Comparison of ENCODE assay signal across 13 mouse cellular contexts in the genomic region with DNA sequence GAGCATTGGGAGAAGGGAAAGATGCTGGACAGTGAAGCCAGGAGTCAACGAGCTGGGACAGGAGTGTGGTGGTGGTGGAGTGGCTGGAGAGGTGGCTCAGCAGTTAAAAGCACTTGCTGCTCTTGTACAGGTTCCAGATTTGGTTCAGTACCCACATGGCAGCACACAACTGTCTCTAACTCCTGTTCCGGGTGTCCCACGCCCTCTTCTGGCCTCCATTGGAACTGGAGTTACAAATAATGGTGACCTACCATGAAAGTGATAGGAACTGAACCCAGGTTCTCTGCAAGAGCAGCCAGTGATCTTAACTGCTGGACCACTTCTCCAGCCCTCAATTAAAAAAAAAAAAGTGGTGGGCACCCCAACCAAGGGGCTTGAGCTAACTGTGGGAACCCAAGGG. TPM values are rescaled to one million over a fixed set of nuclear protein-coding genes. Genes with fewer than 3 reads are reported as not detected.
DNase-seq lines count a peak whose midpoint lies in the region; ATAC-seq and TF ChIP-seq lines count a peak whose summit lies in the region.
"Had no signal": no experiment of that assay in that cellular context is flagged by ENCODE, and none has a peak within 500 bp of the region (broad histone marks: within the 10 kb centered on the region; RNA-seq: fewer than 3 reads in every experiment).

No protein-coding gene starts in this region.

- no peaks in the 10 kb centered on the region for H3K4me1 ChIP-seq in intestine, postnatal 0 days (replicated peaks; ENCODE audit: control insufficient read depth, insufficient read depth, low read length)
- 0 out of 2 replicates have a peak, but pooled peaks cover 8% of the 10 kb centered on the region for H3K4me1 ChIP-seq in intestine, embryonic 15.5 days (replicated peaks)
- H3K4me1 ChIP-seq in liver, embryonic 13.5 days (replicated peaks), result peaks cover 16% of the 10 kb centered on the region

- DNase-seq in thymus, postnatal 0 days (ENCODE audit: low spot score), result peak; percentile 48
- DNase-seq in thymus, postnatal 36 days, result no peak
- DNase-seq in liver, embryonic 13.5 days, result peak; percentile 15
- no peak for DNase-seq in Muller cell, postnatal 12 days (ENCODE audit: inconsistent ontology term)
- DNase-seq in c-Kit-positive CD71-positive TER-119-positive erythroid progenitor cells, embryonic 14.5 days (ENCODE audit: low spot score), result no peak
- DNase-seq in layer of hippocampus, postnatal 25 days (ENCODE audit: extremely low spot score in 1 of 2, low spot score in 1 of 2), result no peak
- DNase-seq: embryo, embryonic 11 days had no signal

- H3K27ac ChIP-seq in intestine, postnatal 0 days (ENCODE audit: low read depth, low read length), result no peak overlapping the region
- H3K27ac ChIP-seq in intestine, embryonic 15.5 days, result no peak overlapping the region
- H3K27ac ChIP-seq in liver, embryonic 13.5 days, result no peak overlapping the region

- 32% methylated on average over 3 of the region's 3 CpGs for WGBS in intestine, postnatal 0 days
- 42% methylated on average over 3 of the region's 3 CpGs for WGBS in intestine, embryonic 15.5 days
- 24% methylated on average over 3 of the region's 3 CpGs for WGBS in liver, embryonic 13.5 days (ENCODE audit: insufficient replicate concordance)

- TF ChIP-seq CTCF in intestine, postnatal 0 days (IDR thresholded peaks at IDR 0.05; ENCODE audit: low read depth), result peak; percentile 58

- no peaks in the 10 kb centered on the region for H3K9me3 ChIP-seq in intestine, postnatal 0 days (ENCODE audit: control insufficient read depth)
- no peaks in the 10 kb centered on the region for H3K9me3 ChIP-seq in intestine, embryonic 15.5 days
- H3K9me3 ChIP-seq in liver, embryonic 13.5 days (replicated peaks), result no peaks in the 10 kb centered on the region
- H3K9me3 ChIP-seq: megakaryocyte, embryonic 14.5 days had no signal

- H3K4me2 ChIP-seq in intestine, postnatal 0 days (replicated peaks; ENCODE audit: low read depth), result no peak overlapping the region
- H3K4me2 ChIP-seq in intestine, embryonic 15.5 days (replicated peaks), result no peak overlapping the region
- no peak overlapping the region for H3K4me2 ChIP-seq in liver, embryonic 13.5 days

- no peak overlapping the region for H3K4me3 ChIP-seq in intestine, postnatal 0 days (ENCODE audit: low read depth, low read length)
- H3K4me3 ChIP-seq in intestine, embryonic 15.5 days (replicated peaks), result no peak overlapping the region
- no peak overlapping the region for H3K4me3 ChIP-seq in liver, embryonic 13.5 days (replicated peaks)
- H3K4me3 ChIP-seq: megakaryocyte, embryonic 14.5 days had no signal

- H3K36me3 ChIP-seq in intestine, postnatal 0 days (ENCODE audit: control insufficient read depth, insufficient read depth), result peaks cover 73% of the 10 kb centered on the region
- H3K36me3 ChIP-seq in intestine, embryonic 15.5 days, result peaks cover 16% of the 10 kb centered on the region
- peaks cover 51% of the 10 kb centered on the region for H3K36me3 ChIP-seq in liver, embryonic 13.5 days

- no peaks in the 10 kb centered on the region for H3K27me3 ChIP-seq in intestine, postnatal 0 days (replicated peaks; ENCODE audit: control insufficient read depth, insufficient read depth, low read length)
- H3K27me3 ChIP-seq in intestine, embryonic 15.5 days (replicated peaks), result no peaks in the 10 kb centered on the region
- no peaks in the 10 kb centered on the region for H3K27me3 ChIP-seq in liver, embryonic 13.5 days
- H3K27me3 ChIP-seq: megakaryocyte, embryonic 14.5 days had no signal

- no peak for ATAC-seq in intestine, postnatal 0 days
- ATAC-seq in intestine, embryonic 15.5 days, result no peak
- ATAC-seq in liver, embryonic 13.5 days (ENCODE audit: low read depth), result no peak
- ATAC-seq: activated CD4-positive, CD25-positive, alpha-beta regulatory T cell, adult 4 months had no signal

- no peak overlapping the region for H3K9ac ChIP-seq in intestine, postnatal 0 days (ENCODE audit: low read depth, low read length)
- no peak overlapping the region for H3K9ac ChIP-seq in intestine, embryonic 15.5 days
- no peak overlapping the region for H3K9ac ChIP-seq in liver, embryonic 13.5 days

RNA-seq across cellular contexts. Expression of gene Ddb1, which starts 6.9 kb away (rescaled TPM):
- polyA plus RNA-seq in intestine, postnatal 0 days (2015; fragmentation: Nextera tagmentation; extraction: Ambion mirVana), result 97.9 and 100 TPM in 2 replicates
- 278 and 283 TPM in 2 replicates for polyA plus RNA-seq in intestine, embryonic 15.5 days (2015; fragmentation: Nextera tagmentation; extraction: Ambion mirVana)
- 148 and 156 TPM in 2 replicates for polyA plus RNA-seq in thymus, postnatal 0 days (2015; fragmentation: Nextera tagmentation; extraction: Ambion mirVana)
- polyA plus RNA-seq in liver, embryonic 13.5 days (2015; fragmentation: Nextera tagmentation; extraction: Ambion mirVana), result 156 and 177 TPM in 2 replicates
- 100 to 1,000 TPM; 196 to 211 TPM for total RNA-seq in layer of hippocampus, postnatal 25 days (2021)

RNA-seq across cellular contexts. Expression of gene Tkfc, which starts 7.3 kb away (rescaled TPM):
- 76.4 and 83.9 TPM in 2 replicates for polyA plus RNA-seq in intestine, postnatal 0 days (2015; fragmentation: Nextera tagmentation; extraction: Ambion mirVana)
- 36.3 and 45.5 TPM in 2 replicates for polyA plus RNA-seq in intestine, embryonic 15.5 days (2015; fragmentation: Nextera tagmentation; extraction: Ambion mirVana)
- polyA plus RNA-seq in thymus, postnatal 0 days (2015; fragmentation: Nextera tagmentation; extraction: Ambion mirVana), result 12.4 and 13.7 TPM in 2 replicates
- 9.4 and 10.8 TPM in 2 replicates for polyA plus RNA-seq in liver, embryonic 13.5 days (2015; fragmentation: Nextera tagmentation; extraction: Ambion mirVana)
- total RNA-seq in layer of hippocampus, postnatal 25 days (2021), result 10 to 100 TPM; 18.5 to 21.8 TPM

RNA-seq across cellular contexts. Expression of gene Tmem138, which starts 21.0 kb away (rescaled TPM):
- 10.7 and 10.8 TPM in 2 replicates for polyA plus RNA-seq in intestine, postnatal 0 days (2015; fragmentation: Nextera tagmentation; extraction: Ambion mirVana)
- polyA plus RNA-seq in intestine, embryonic 15.5 days (2015; fragmentation: Nextera tagmentation; extraction: Ambion mirVana), result 26.8 and 28.5 TPM in 2 replicates
- 24.6 and 25.7 TPM in 2 replicates for polyA plus RNA-seq in thymus, postnatal 0 days (2015; fragmentation: Nextera tagmentation; extraction: Ambion mirVana)
- polyA plus RNA-seq in liver, embryonic 13.5 days (2015; fragmentation: Nextera tagmentation; extraction: Ambion mirVana), result 14.9 and 16.3 TPM in 2 replicates
- total RNA-seq in layer of hippocampus, postnatal 25 days (2021), result 10 to 100 TPM; 12.6 to 13.9 TPM

RNA-seq across cellular contexts. Expression of gene Cyb561a3, which starts 21.2 kb away (rescaled TPM):
- polyA plus RNA-seq in intestine, postnatal 0 days (2015; fragmentation: Nextera tagmentation; extraction: Ambion mirVana), result 23.2 and 24.3 TPM in 2 replicates
- polyA plus RNA-seq in intestine, embryonic 15.5 days (2015; fragmentation: Nextera tagmentation; extraction: Ambion mirVana), result 17.0 and 19.2 TPM in 2 replicates
- 31.9 and 33.2 TPM in 2 replicates for polyA plus RNA-seq in thymus, postnatal 0 days (2015; fragmentation: Nextera tagmentation; extraction: Ambion mirVana)
- 10.6 and 12.4 TPM in 2 replicates for polyA plus RNA-seq in liver, embryonic 13.5 days (2015; fragmentation: Nextera tagmentation; extraction: Ambion mirVana)
- total RNA-seq in layer of hippocampus, postnatal 25 days (2021), result 10 to 100 TPM; 10.9 to 13.1 TPM

RNA-seq across cellular contexts. Expression of gene Vwce, which starts 35.8 kb away (rescaled TPM):
- polyA plus RNA-seq in intestine, postnatal 0 days (2015; fragmentation: Nextera tagmentation; extraction: Ambion mirVana), result 7.1 and 8.4 TPM in 2 replicates
- polyA plus RNA-seq in intestine, embryonic 15.5 days (2015; fragmentation: Nextera tagmentation; extraction: Ambion mirVana), result 3.4 and 4.8 TPM in 2 replicates
- polyA plus RNA-seq in thymus, postnatal 0 days (2015; fragmentation: Nextera tagmentation; extraction: Ambion mirVana), result 1.2 and 2.2 TPM in 2 replicates
- polyA plus RNA-seq in liver, embryonic 13.5 days (2015; fragmentation: Nextera tagmentation; extraction: Ambion mirVana), result 5.3 and 5.8 TPM in 2 replicates
- total RNA-seq in layer of hippocampus, postnatal 25 days (2021), result under 1 TPM; 0.14 to 0.22 TPM
- total RNA-seq: heart, postnatal 25 days; neutrophil, adult 5-6 weeks had no signal

Comparison
In these comparisons a context has a peak if more than half of its experiments do, and no peak if none do; other contexts are left out.
1. DNase-seq: peak in thymus, postnatal 0 days (single experiment) and liver, embryonic 13.5 days (single experiment); none in thymus, postnatal 36 days (0 of 2), Muller cell, postnatal 12 days (single experiment), c-Kit-positive CD71-positive TER-119-positive erythroid progenitor cells, embryonic 14.5 days (single experiment) and layer of hippocampus, postnatal 25 days (0 of 2).